Mouse (Mus musculus): ENCODE measurements at regions not wholly inside any gene's neighbourhood (a gene's known extent, or its start where the extent isn't known, plus 50 kb on each side); places are given as distances from the start of the nearest gene placed in this dataset.

DNA sequence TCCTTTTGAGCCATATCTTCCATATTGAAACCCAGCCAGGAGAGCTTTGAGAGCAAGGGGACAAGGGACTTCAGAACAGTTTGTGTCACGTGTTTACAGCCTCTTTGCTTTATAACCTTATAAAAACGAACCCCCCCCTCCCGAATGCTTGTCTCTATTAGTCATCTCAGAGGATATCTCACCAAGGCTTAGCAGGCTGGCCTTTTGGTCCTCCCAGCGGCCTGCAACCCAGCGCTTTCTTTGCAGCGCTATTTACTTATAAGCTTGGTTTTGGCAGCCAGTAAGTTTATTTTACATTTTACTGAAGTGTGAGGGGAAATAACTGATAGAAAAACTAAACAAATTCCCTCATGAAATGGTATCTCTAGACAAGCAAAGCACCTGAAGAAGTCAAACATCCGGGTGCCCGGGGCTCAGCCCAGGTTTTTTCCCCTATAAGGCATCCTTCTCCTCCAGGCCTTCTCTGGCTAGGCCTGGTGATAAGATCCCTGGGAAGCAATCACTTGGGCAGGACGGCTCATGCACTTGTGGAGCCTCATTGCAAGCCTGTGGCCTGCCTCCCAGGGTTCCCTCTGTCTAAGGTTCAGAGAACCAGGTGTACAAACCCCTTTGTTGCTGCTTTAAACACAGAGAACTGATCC, 442.0 kb upstream of the Id4 start:
- no peak for TF ChIP-seq CTCF (IDR thresholded peaks at IDR 0.05; ENCODE audit: low read depth, low read length)
- TF ChIP-seq EP300 (IDR thresholded peaks at IDR 0.05; ENCODE audit: insufficient read depth, low read depth, low read length), result no peak
